Mouse (Mus musculus): ENCODE data around the gene Rbpj.

The Rbpj gene

DNA sequence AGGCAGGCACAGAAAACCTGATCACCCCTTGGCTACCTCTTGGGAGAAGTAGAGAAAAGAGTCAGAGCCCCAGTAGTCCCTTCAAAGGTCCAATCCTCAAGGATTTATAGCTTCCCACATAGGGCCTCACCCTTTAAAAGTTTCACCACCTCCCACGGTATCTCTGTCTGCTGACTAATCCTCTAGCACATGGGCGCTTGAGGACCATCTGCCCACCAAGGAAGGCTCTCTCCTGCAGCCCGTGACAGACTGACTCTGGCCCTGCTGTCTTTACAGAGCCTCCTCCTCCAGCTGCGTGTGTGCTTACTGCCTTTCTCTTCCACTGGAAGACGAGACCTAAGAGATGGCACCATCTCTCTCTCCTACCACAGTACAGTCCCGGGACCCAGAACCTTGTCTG is 213.7 kb downstream of the Rbpj start:
- no peak for DNase-seq

DNA sequence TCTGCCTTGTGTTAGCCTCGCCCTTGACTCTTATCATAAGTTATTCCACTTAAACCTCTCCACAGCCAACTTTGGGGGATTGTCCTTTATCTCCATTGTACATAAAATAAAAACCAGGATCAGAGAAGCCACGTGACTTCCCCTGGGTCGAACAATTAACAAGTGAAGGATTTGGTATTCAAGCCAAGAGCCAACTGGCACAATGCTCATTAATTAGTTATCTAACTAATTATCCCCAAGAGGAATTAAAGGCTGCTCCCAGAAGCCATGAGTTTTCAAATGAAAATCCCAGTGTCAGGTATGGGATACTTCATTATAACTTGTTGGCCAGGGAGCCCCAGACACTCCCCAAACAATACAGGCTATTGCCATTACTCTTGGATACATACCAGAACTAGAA is 218.0 kb downstream of the Rbpj start:
- no peak for DNase-seq

DNA sequence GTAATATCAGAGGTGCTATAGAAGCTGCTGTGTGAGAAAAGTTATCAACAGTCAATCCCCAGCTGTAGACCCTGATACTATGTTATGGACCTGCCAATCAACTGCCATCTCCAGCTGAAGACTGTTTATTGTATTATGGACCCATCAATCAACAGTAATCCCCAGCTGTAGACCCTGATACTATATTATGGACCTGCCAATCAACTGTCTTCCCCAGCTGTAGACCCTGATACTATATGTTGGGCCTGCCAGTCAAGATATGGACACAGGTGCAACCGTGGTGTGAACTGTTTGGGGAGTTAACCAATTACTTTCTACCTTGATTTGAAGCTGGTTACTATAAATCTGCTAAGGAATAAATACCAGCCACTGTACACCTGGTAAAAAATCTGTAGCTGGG is 218.5 kb downstream of the Rbpj start:
- DNase-seq, result no peak

DNA sequence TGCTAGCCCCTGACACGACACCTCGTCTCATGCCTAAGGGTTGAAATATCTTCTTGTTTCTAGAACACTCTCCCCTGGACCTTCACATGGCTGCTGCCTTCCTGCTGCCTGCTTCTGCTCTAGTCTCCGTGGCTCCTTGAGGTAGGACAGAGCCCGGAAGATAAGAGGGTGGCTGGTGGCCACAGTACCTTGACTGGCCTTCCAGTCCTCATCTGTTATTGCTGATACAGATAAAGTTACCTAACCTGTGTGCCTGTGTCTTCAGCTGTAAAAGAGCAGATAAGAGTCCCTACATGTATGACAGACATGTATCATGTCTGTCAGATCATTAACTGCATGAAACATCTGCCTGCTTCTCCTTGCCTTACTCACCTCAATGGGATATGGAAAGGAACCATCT is 219.7 kb downstream of the Rbpj start:
- DNase-seq, result no peak

DNA sequence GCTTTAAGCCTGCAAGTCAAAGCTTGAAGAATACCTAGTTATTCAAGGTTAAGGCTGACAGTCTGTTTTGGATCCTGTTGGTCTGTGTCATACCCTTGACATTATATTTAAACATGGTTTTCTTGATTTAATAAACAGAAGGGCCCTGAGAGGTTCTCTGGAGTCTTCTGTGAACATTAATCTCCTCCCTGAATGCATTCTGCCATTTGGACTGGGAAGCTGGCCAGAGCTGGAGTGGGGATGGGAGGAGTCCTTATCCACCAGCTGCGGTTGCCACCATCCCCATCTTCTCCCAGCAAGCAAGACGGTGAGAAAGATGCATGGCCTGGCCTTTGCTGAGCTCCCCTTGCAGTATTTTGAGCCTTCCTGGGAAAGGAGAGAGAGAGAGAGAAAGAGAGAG is 220.4 kb downstream of the Rbpj start:
- DNase-seq, result no peak

DNA sequence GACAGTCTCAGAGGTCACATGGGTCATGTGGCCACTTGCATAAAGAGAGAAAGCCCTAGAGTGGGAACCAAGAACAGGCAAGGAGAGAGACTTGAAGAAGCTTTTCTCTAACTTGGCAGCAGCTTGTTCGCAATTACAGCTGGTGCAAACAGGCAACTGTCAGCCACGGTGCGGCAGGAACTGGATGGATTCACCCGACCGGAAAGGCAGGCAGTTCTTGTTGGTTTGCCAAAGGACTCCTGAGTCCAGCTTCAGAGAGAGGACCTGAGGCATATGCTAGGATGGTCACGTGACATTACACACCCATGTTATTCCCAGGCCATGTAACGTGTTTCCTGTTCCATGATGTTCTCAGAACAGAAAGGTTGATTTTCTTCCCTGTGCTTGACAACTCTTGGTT is 222.4 kb downstream of the Rbpj start:
- no peak for DNase-seq

DNA sequence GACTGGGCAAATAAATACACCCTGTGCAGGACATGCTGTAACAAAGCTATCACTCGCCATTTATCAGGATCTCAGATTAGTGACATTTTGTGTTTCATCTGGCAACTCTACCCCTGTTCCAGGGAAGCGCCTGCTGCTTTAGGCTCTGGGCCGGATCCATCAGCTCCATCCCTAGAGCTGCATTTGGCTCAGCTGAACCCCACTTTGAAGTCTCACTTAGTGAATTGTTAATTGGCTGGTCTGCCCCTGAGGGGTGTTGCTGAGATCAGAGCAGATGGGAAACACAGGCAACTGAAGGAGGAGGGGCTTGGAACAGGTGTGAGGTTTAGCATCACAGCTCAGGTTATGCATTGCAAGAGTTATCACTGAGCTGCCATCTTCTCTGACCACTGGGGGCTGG is 225.6 kb downstream of the Rbpj start:
- no peak for DNase-seq

DNA sequence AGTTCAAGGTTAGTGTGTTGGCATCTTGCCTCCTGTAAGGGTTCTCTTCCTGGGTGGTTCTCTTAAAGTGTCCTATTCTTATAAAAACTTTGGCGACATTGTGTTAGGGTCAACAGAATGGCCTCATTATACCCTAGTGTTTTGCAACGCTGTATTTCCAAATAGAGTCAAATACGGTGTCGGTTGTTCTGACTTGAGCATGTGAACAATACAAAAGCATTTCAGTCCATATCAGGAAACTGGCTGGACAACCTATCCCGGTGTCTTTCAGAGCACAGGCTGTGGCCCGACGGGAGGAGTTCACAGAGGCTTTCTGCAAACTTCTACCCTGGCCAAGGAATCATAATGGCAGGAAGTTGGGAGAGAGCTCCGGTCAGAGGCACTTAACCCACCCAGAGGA is 226.1 kb downstream of the Rbpj start:
- peak; percentile 52 for DNase-seq

DNA sequence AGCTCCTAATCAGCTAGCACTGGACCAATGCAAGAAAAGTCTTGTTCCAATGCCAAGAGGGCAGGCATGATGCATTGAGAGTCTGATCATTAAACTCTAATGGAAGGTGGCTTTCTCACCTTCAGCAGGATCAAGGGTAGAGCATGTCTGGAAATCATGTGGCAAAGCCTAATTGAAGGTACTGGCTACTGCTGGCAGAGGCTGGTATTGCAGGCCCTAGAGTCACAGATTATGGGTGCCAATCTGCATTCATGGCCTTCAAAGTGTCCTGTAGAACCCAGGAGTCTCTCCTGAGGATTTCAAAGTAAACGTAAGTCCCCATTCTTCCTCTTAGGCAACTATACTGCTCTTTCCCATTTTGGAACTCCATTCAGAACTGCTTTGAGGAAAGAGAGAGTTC is 226.7 kb downstream of the Rbpj start:
- DNase-seq, result no peak

DNA sequence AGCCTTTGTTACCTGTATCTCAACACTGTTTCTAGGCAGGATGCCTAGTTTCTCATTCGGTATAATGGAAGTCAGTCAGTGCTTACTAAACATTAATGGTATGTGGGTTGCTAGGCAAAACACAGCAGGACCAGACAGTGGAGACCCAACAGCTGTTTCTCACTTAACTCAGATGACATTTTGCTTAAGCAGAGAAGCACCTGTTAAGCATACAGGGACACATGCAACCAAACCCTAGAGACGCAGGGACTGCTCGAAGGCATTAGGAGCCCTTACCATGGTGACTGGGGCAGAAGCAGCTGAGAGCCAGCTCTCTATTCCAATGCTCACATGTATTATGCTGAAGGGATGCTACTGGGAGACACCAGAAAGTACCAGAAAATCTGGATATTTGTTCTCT is 230.7 kb downstream of the Rbpj start:
- no peak for DNase-seq

DNA sequence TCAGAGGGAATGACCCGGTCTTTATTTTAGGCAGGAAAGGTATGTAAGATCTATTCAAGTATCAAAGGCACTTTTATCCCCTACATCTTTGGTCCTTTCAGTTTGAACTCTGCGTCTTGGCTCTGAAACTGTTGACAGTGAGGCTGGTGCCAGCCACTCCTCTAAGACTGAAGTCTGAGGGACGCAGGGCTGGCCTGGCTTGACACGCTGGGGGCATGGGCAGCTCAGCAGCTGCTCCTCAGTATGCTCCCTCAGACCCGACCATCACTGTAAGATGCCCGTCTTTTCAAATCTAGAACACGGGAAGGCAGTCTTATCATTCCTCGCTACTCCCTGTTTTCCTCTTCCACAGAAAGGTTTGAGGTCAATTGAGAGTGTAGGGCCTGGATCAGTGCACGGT is 231.8 kb downstream of the Rbpj start:
- no peak for DNase-seq

DNA sequence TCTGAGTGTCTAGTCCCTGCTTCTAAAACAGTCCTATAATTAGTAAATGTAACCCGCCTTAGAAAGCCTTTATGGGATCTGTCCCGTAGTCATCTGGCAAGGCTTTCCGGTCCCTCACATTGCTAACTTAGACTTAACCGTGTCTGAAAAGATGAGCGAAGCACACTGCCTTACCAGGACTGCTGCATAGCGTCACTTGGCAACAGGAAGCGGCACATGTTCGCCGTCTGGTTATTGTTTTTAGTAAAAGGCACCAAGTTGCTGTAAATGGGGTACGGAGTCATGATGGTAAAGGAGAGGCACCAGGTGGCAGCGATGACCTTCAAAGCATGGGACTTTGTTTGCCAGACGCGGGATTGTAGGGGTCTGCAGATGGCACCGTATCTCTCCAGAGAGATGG is 236.7 kb downstream of the Rbpj start:
- no peak for DNase-seq

Measured in lung, postnatal 36 days (tissue).